Mouse (Mus musculus): ENCODE data around the gene Lrrc4c.

GRCm38 (mm10) chr2:96275061-96275460 lies 42.9 kb upstream of the Lrrc4c start:
- TF ChIP-seq CTCF (IDR thresholded peaks at IDR 0.05; ENCODE audit: extremely low read depth, insufficient read depth, low read length) (no peak), POLR2A (IDR thresholded peaks at IDR 0.05; ENCODE audit: extremely low read depth, insufficient read depth, low read length) (no peak)
